Mouse (Mus musculus) liver, adult 2 months (tissue): ENCODE results near the gene Ercc8. TPM values are rescaled to one million over a fixed set of nuclear protein-coding genes. Genes with fewer than 3 reads are reported as not detected.

ENCODE experiments used
- DNase-seq: peaks from one replicate; pipeline ENCODE4 v3.0.0-alpha.2; 2011; ENCODE audit warnings: low read depth, low spot score; ENCODE audit errors: extremely low read depth
- H3K27ac ChIP-seq: fragments of 200-500 bp; replicated peaks from 2 replicates; pipeline ENCODE4 v1.5.1; 2012; ENCODE audit warnings: low read depth, mild to moderate bottlenecking, control low read depth, inconsistent platforms, low read length; ENCODE audit not compliant: insufficient read depth
- H3K27me3 ChIP-seq: fragments of 200-500 bp; 2 replicates; pipeline ENCODE4 v1.6.1; 2012; ENCODE audit warnings: mild to moderate bottlenecking, moderate library complexity, low read length, inconsistent platforms; ENCODE audit not compliant: control insufficient read depth, insufficient read depth
- H3K36me3 ChIP-seq: fragments of 200-500 bp; 2 replicates; pipeline ENCODE4 v1.6.1; 2012; ENCODE audit warnings: low read length, inconsistent platforms; ENCODE audit not compliant: control insufficient read depth, insufficient read depth
- H3K4me1 ChIP-seq: fragments of 200-500 bp; 2 replicates; pipeline ENCODE4 v1.6.1; 2011; ENCODE audit warnings: low read length; ENCODE audit not compliant: control insufficient read depth, insufficient read depth
- H3K4me3 ChIP-seq: fragments of 200-500 bp; 2 replicates; pipeline ENCODE4 v1.5.1; 2011; ENCODE audit warnings: low read depth, mild to moderate bottlenecking, control low read depth, low read length, moderate library complexity; ENCODE audit not compliant: insufficient read depth
- H3K79me2 ChIP-seq: fragments of 200-500 bp; 2 replicates; pipeline ENCODE4 v1.6.1; 2012; ENCODE audit warnings: inconsistent platforms, mild to moderate bottlenecking, low read length, moderate library complexity; ENCODE audit not compliant: control insufficient read depth, insufficient read depth
- H3K9ac ChIP-seq: fragments of 200-500 bp; 2 replicates; pipeline ENCODE4 v1.6.1; 2012; ENCODE audit warnings: low read depth, mild to moderate bottlenecking, control low read depth, inconsistent platforms, low read length
- CTCF ChIP-seq: fragments of 200-500 bp; IDR thresholded peaks from 2 replicates; pipeline ENCODE4 v1.5.1; 2011; ENCODE audit warnings: low read depth, low read length, control low read depth
- POLR2A ChIP-seq: fragments of 200-500 bp; IDR thresholded peaks from 2 replicates; pipeline ENCODE4 v1.6.1; 2011; ENCODE audit warnings: low read length, control low read depth; ENCODE audit not compliant: insufficient read depth; ENCODE audit errors: extremely low read depth
- WGBS: fragments of 180-500 bp; shearing (Covaris S2); methylation state at CpG from one replicate; pipeline ENCODE4 v1.1.7; 2018; 5-methylcytosine and 5-hydroxymethylcytosine counted together
- polyA plus RNA-seq: library from polyadenylated mRNA; depleted of rRNA; stranded (reverse); fragments of >200 nt; gene quantifications from 2 replicates; pipeline ENCODE4 v1.2.3, GENCODE M21; 2012
- total RNA-seq: library from RNA; depleted of rRNA; stranded (reverse); fragments of >200 nt; gene quantifications from 2 replicates; pipeline ENCODE4 v1.2.3, GENCODE M21; 2014

Ercc8 gene
- total and polyA plus RNA-seq, 2 experiments = 3.7 to 3.9 TPM

DNA sequence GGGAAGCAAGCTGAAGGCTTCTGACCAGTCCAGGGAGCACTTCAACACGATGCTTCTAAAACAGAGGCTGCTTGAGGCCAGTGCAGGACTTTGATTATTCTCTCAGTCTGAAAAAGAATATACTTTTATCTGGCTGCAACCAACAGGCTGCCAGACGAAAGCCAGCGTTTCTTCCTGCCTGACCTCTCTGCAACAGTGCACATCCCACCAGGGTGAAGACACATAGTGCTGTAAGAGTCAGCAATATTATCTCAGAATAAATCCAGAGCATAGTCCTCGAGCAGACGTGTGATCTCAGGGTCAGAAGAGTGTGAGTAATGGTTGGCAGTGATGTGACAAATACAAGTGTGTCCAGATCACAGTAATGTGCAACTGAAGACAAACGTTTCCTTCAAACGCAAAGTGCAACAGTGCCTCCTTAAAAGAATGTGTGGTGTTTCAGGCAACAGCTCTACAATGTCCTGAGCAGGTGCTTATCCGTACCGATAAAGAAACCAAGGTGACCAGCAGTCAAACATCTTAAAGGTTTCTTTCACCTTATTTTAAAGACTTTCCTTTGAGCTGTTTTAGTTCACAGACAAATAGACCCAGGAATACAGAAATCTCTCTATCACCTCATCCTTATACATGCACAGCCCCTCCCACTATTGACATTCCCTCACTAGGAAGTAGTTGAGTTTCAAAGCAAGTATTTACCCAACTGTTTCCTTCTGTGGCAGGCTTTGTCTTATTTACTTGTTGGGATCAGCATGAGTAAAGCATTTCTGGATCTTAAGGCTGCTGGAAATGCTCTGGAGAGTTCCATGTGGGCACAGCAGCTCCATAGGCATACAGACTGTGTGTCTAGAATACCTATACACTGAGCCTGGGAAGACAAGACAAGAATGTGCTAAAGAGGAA lies 38.9 kb upstream of the Ercc8 start:
- Histone ChIP-seq H3K79me2 (no peaks in the 10 kb centered on the region), H3K27me3 (no peaks in the 10 kb centered on the region), H3K4me3 (no peak overlapping the region), H3K9ac (no peak overlapping the region), H3K27ac (no peak overlapping the region), H3K36me3 (no peaks in the 10 kb centered on the region), H3K4me1 (no peaks in the 10 kb centered on the region)
- 58% methylated on average over 9 of the region's 9 CpGs for WGBS
- TF ChIP-seq POLR2A = no peak
- no peak for TF ChIP-seq CTCF
- no peak for DNase-seq

DNA sequence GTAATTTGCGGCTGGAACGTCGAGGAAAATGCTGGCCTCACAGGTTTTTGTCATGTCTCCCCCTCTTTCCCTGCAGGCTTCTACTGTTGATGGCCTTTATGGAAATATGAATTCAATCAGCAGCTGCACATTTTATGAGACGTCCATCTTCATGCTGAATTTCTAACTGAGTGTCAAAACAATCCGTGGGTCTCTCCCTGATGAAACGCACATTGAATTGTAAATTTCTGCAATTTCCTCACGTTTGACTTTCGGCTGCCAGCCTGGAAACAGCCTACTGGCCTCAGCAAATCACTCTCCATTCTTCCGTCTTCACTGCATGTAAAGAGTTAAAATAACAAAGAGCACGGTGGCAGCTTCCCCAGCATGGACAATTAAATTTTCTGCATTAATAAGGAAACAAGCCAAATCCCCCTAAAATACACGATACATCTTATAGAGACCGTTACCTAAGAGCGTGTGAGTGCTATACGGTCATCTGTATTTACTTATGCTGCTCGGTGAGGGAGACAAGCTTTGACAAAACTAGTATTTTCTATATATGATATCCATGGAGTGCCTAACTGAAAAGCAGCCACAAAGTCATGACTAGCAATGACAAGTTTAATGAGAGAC lies 35.3 kb upstream of the Ercc8 start:
- H3K27ac ChIP-seq = no peak overlapping the region
- no peak overlapping the region for H3K9ac ChIP-seq
- no peaks in the 10 kb centered on the region for H3K36me3 ChIP-seq
- no peak overlapping the region for H3K4me3 ChIP-seq
- no peak for DNase-seq
- H3K79me2 ChIP-seq = no peaks in the 10 kb centered on the region; the same call in 1 of the 2 replicates
- H3K27me3 ChIP-seq = no peaks in the 10 kb centered on the region
- no peaks in the 10 kb centered on the region for H3K4me1 ChIP-seq
- TF ChIP-seq CTCF (no peak), POLR2A (no peak)
- 85% methylated on average over 15 of the region's 15 CpGs for WGBS

DNA sequence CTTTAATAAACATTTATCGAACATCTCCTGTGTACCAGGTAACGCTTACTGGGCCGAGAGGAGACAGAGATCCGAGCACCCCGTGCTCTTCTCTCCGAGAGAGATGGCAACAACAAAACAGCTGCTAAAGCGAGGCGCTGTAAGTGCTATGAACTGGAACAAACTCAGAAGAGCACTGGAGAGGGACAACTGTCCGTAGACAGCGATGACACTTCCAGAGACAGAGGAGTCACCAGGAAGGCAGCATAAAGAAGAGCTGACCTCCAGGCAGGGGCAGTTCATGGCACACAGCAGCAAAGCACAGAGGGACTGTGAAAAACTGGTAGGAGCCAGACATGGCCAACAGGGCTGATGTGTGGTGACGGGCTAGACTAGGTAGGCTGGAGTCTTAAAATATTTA lies 34.4 kb upstream of the Ercc8 start:
- Histone ChIP-seq H3K4me3 (no peak overlapping the region), H3K27ac (no peak overlapping the region), H3K36me3 (no peaks in the 10 kb centered on the region), H3K27me3 (no peaks in the 10 kb centered on the region), H3K9ac (no peak overlapping the region), H3K79me2 (no peaks in the 10 kb centered on the region; the same call in 1 of the 2 replicates), H3K4me1 (no peaks in the 10 kb centered on the region)
- WGBS = 92% methylated on average over 11 of the region's 11 CpGs
- TF ChIP-seq POLR2A (no peak), CTCF (no peak)
- no peak for DNase-seq

- Histone ChIP-seq H3K27ac (no peak overlapping the region), H3K4me3 (no peak overlapping the region), H3K27me3 (no peaks in the 10 kb centered on the region), H3K4me1 (no peaks in the 10 kb centered on the region), H3K9ac (no peak overlapping the region), H3K36me3 (no peaks in the 10 kb centered on the region), H3K79me2 (no peaks in the 10 kb centered on the region; the same call in 1 of the 2 replicates)
- WGBS = 87% methylated on average over 2 of the region's 2 CpGs
- DNase-seq = no peak
- no peak for TF ChIP-seq POLR2A
- TF ChIP-seq CTCF = no peak
Measured at GRCm38 (mm10) chr13:108126246-108126645, 32.3 kb upstream of the Ercc8 start.

DNA sequence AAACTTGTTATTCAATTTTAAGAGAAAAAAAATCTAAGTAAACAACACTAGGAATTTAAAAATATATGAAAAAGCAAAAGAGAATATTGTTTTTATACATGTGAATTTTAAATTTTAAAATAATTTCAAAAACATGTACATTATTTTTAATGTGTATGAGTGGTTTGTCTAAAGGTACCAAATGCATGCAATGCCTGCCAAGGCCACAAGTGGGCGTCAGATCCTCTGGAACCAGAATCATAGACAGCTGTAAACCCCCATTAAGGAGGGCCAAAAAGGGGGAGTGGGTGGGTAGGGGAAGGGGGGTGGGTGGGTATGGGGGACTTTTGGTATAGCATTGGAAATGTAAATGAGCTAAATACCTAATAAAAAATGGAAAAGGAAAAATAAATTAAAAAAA lies 31.4 kb upstream of the Ercc8 start:
- Histone ChIP-seq H3K36me3 (no peaks in the 10 kb centered on the region), H3K4me3 (no peak overlapping the region), H3K9ac (no peak overlapping the region), H3K27ac (no peak overlapping the region), H3K27me3 (no peaks in the 10 kb centered on the region), H3K79me2 (no peaks in the 10 kb centered on the region; the same call in 1 of the 2 replicates), H3K4me1 (no peaks in the 10 kb centered on the region)
- WGBS = 17% methylated on average over 1 of the region's 1 CpGs
- DNase-seq = peak; percentile 9
- TF ChIP-seq POLR2A (no peak), CTCF (peak; percentile 74; the same call in 1 of the 2 replicates)

DNA sequence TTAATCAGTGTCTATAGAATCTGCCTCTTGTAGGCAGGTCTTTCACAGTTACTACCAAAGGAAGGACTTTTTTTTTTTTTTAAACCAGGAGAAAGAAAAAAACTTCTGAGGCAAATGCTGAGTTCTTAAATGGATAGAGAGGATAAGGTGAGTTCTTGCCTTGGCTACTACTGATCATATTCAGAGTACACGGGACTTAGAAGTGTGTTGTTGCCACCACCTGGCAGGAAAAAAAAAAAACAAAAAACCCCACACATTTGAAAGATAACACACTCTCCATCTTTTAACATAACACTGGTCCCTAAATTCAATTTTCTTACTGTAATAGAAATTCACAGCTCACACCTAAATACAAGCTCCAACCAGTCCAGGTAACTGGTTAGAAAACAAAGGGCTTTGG lies 30.6 kb upstream of the Ercc8 start:
- WGBS = 61% methylated on average over 1 of the region's 1 CpGs
- no peak overlapping the region for H3K27ac ChIP-seq

More for the DNA sequence above, 30.6 kb upstream of the Ercc8 start:
- no peak for TF ChIP-seq CTCF
- no peak for TF ChIP-seq POLR2A
- H3K4me1 ChIP-seq = no peaks in the 10 kb centered on the region
- no peak overlapping the region for H3K4me3 ChIP-seq
- no peak overlapping the region for H3K9ac ChIP-seq
- H3K27me3 ChIP-seq = no peaks in the 10 kb centered on the region
- no peak for DNase-seq
- no peaks in the 10 kb centered on the region for H3K36me3 ChIP-seq
- H3K79me2 ChIP-seq = peaks cover 3% of the 10 kb centered on the region; the same call in 1 of the 2 replicates
